Mouse (Mus musculus) ES-CJ7 (cell line): Measurements from ENCODE around the gene Cxcr5.

ENCODE experiments used
- DNase-seq: peaks from one replicate; pipeline ENCODE4 v3.0.0; 2011; ENCODE audit warnings: low read depth, low spot score

The Cxcr5 gene

DNA sequence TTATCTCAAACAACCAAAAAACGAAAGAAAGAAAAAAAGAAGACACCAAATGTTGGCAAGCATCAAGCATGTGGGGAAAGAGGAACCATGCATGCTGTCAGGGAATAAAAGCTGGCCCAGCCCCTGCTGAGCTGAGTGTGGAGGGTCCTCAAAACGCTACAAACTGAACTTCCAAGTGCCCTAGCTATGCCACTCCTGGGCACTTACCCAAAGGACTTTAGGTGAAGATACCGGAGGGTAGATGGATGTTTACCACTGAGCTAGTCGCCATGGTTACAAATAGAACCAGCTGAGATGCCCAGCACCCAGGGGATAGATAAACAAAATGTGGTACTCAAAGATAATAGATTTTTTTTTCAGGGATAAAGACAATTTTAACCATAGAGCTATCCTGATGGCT, at the start of gene Cxcr5:
Gene Cxcr5 (minus strand): TSS at position 281 of the 400 bp plus-strand sequence.
- no peak for DNase-seq

DNA sequence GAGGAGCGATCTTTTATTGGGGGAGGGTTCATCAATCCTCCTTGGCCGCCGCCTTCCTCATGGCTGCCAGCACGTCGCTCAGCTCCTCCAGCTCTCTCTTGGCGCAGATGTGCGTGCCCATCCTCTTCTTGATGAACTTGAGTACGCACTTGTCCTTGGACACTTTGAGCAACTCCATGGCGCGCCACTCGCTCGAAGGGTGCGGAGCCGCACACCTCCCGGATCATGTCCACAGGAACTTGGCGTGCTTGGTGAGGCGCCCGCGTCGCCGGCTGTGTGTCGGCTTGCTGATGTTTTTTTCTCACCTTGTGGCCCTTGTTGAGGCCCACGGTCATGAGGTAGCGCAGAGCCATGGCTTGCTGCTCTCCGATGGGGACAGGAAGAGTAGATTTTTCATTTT, 48.7 kb upstream of the Cxcr5 start:
- peak; percentile 59 for DNase-seq

DNA sequence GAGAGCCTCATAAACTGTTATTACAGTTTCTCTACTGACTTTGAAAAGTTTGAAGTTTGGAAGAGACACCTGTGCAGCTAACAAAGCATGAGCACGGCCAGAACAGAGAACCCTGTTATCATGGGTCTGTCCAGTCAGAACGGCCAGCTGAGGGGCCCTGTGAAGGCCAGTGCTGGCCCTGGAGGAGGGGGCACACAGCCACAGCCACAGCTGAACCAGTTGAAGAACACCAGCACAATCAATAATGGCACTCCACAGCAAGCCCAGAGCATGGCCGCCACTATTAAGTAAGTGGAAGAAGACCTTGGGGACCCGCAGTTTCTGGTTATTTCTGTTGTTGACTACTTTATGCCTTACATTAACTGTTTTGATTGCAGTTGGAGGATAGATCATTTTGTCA, 45.6 kb upstream of the Cxcr5 start:
- no peak for DNase-seq

DNA sequence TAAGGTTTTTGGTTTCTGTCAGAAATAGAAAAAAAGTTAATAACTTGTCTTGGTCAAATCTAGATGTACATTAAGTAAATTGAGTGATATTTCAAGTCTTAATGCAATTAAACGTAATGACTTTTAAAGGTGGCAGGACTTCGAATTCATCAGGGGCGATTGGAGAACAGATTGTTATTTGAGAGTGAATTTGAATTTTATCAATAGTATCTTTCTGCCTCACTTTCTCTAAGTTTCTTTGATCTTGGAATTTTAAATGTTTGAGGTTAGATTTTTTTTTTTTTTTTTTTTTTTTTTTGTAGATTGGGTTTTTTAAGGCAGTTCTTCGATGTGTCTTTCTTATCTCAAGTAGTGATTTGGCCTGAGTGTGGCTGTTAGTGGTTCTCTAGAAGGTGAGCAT, 45.0 kb upstream of the Cxcr5 start:
- DNase-seq, result no peak

DNA sequence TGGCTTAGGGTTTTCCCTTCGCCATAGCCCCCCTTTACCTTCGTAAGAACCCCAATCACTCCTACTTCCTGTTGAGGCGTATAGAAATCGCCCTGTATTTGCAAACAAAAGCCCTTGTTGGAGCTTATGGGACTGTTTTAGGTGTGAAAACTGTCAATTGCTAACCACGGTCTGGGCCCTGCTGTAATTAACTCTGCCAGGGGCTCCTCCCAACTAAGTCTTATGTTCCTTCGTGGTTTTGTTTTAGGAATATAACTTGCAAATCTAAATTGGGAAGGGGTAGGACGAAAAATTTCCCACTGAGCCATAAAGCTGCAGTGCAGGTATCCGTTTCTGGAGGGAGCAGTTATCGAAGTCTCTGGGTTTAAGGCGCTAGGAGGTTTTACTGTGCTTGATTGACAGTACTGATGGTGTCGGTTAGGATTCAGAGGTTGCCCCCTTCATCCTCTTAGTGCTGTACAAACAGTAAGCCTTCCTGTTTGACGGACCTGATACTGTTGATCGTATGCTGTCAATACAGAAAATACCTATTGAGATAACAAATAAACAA, 44.0 kb upstream of the Cxcr5 start:
- peak; percentile 54 for DNase-seq

GRCm38 (mm10) chr9:44604779-44605615, 43.3 kb upstream of the Cxcr5 start, which contains the start of gene Ddx6:
TSS of gene Ddx6 (plus strand) at chr9:44604892.
- DNase-seq, result peak; percentile 66

- DNase-seq, result no peak
Measured at GRCm38 (mm10) chr9:44604290-44604778, 42.7 kb upstream of the Cxcr5 start.

GRCm38 (mm10) chr9:44603454-44604289, 42.0 kb upstream of the Cxcr5 start:
- peak; percentile 82 for DNase-seq

GRCm38 (mm10) chr9:44602766-44603165, 41.1 kb upstream of the Cxcr5 start:
- no peak for DNase-seq

- DNase-seq, result no peak
Measured at GRCm38 (mm10) chr9:44600801-44601200, 39.1 kb upstream of the Cxcr5 start.

GRCm38 (mm10) chr9:44599616-44600015, 37.9 kb upstream of the Cxcr5 start:
- DNase-seq, result no peak

- DNase-seq, result peak; percentile 78
Measured at GRCm38 (mm10) chr9:44598899-44599495, 37.3 kb upstream of the Cxcr5 start.

- no peak for DNase-seq
Measured at GRCm38 (mm10) chr9:44597742-44598141, 36.1 kb upstream of the Cxcr5 start.

DNA sequence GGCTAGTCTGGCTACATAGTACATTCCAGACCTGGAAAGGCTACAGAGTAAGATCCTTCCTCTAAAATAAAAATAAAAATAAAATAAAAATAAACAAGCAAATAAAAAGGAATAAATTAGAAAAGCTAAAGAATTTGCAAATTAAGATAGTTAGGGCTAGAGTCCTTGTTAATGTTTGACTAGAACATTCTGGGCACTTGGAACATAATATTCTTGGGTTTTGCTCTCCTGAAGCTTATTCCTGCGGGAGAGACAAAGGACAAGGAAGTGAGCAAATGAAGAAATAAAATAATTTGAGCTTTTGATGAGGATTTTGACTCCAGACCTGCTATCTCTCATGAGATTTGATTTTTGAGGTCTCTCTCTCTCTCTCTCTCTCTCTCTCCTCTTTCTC, 33.9 kb upstream of the Cxcr5 start:
- no peak for DNase-seq

GRCm38 (mm10) chr9:44594901-44595536, 33.3 kb upstream of the Cxcr5 start:
- DNase-seq, result peak; percentile 88

DNA sequence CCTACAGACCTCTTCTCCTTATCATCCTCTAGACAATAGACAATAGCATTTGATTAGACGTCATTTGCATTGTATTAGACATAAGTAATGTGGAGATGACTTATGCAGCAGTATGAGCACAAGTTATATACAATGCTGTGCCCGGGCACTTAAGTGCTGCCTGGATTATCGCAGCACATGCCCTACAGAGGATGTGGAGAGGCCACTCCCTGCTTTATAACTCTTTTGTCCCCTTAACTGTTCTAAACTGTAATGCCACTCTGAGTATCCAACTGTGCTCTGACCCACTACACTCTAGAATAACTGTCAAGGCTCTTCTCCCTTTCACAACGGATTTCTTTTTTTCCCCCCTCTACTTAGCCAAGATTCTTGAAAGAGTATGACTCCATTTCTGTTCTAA, 32.2 kb upstream of the Cxcr5 start:
- peak; percentile 50 for DNase-seq

- peak; percentile 47 for DNase-seq
Measured at GRCm38 (mm10) chr9:44593221-44593620, 31.5 kb upstream of the Cxcr5 start.

DNA sequence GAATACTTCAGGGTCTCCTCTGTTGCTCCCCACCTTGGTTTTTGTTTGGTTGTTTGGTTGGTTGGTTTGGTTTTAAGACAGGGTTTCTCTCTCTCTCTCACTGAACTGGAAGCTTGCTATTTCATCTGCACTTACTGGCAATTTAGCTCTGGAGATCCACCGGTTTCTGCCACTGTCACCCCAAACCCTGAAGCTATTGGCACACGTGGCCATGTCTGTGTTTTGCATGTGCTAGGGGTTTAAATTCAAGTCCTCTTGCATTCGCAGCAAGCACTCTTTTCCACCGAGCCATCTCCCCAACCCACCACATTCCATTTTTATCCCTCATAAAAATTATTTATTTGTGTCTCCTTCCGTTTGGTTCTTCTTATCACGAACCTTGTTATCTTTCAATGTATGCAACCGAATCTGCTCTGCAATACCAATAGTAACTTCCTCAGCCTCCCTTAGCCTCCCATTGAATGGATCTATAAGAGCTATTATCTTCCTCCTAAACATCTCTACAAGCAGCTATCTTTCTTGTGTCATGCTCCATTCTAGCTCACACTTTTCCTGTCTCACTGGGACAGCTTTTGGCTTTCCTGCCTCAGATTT, 30.0 kb upstream of the Cxcr5 start:
- no peak for DNase-seq

- DNase-seq, result peak; percentile 30
Measured at GRCm38 (mm10) chr9:44590969-44591368, 29.3 kb upstream of the Cxcr5 start.

DNA sequence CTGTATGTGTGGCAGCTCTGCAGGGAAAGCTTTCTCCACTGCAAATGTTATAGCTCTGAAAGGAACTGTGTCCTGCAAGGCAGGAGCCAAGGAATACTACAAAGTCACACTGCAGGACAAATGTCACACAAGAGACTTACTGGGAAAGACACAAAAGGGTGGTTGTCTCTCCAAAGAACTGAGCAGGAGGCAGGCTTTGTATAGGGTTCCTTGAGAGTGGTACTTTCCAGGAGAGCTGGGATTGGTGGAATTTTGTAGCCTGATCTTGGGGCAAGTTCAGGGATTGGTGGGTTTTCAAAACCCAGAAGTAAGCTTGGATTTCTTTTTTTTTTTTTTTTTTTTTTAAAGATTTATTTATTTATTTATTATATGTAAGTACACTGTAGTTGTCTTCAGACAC, 27.4 kb upstream of the Cxcr5 start:
- DNase-seq, result peak; percentile 34

DNA sequence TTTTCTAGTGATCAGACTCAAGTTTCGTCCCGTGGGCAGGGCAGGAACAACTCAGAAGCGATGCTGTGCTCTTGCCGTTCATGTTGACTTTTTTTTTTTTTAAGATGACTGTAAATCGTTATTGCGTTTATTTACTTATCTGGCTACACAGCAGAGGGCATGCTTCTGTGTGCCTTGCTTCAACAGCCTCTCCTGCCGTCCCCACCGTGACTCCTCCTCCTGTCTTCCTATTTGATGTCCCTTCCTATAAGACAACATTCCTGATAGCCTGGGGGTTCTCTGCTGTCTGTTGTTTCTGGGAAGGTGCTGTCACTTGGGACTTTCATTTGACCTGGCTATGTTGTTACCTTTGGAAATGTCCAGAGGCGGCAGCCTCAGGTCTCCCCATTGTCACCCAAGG, 26.9 kb upstream of the Cxcr5 start:
- no peak for DNase-seq
